Mouse (Mus musculus) kidney, adult 11 months (tissue): ENCODE results near the gene Ssx2ip.

Experiments
- DNase-seq: peaks from one replicate; pipeline ENCODE4 v3.0.0; 2022

The Ssx2ip gene

GRCm38 (mm10) chr3:146404311-146405201 lies at the start of gene Ssx2ip:
Gene Ssx2ip (plus strand): TSS chr3:146404642.
- DNase-seq = peak; percentile 96

DNA sequence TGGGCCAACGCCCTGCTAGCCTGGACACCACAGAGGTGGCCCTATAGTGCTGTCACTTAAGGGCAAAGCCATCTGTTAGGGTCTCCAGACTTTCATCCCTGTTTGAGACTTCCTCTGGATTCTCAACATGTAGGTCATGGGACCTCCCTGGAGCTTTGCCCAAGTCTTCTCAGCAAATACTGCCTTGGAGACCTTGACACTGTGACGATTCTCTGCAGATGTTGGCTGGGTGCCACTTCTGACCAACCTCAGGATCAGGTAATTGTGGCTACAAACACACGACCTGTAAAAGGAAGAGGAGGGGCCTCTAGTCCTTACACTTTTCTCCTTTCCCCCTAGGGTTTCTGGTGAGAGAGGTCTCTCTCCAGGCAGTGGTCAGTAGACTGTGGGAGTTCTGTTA lies 49.3 kb upstream of the Ssx2ip start:
- DNase-seq = no peak

DNA sequence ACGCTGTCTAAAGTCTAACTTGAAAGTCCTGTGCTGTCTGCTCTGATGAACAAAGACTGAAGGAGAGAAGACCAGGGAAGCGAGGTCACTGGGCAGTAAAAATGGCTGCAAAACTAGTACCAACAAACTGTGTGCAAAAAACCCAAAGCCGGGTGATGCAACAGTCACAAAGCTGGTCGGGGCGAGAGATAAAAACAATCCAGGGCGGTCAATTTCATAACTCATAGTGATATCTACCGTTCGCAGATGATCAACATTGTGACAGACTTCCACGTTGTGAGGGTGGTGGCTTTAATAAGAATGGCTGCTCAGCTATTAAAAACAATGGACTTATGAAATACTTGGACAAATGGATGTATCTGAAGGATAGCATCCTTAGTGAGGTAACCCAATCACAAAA lies 39.0 kb upstream of the Ssx2ip start:
- no peak for DNase-seq

- no peak for DNase-seq
These were observed 37.4 kb upstream of the Ssx2ip start for GRCm38 (mm10) chr3:146367058-146367457.

DNA sequence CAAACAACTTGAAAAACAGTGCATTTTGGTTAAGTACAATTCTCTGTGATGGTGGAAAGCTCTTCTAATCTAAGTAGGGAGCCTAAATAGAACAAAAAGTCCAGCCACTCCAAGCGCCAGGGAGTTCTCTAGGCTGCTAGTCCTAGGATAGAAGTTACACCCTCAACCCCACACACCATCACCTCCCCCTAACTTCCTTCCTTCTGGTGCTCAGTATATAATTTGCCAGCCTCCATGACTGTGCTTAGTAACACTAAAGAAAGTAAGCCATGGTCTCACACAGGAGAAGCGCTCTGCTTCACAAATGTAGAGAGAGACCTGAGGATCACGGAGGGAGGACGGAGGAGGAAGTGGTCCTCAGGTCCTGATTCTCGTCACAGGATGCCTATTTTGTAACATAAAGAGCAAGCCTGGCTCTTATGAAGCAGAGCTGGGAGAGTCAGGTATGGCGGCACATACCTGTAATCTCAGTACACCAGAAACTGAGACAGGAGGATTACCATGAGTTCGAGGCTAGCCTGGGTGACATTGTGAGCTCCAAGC lies 33.8 kb upstream of the Ssx2ip start:
- DNase-seq = no peak

GRCm38 (mm10) chr3:146371201-146371600 lies 33.2 kb upstream of the Ssx2ip start:
- no peak for DNase-seq

DNA sequence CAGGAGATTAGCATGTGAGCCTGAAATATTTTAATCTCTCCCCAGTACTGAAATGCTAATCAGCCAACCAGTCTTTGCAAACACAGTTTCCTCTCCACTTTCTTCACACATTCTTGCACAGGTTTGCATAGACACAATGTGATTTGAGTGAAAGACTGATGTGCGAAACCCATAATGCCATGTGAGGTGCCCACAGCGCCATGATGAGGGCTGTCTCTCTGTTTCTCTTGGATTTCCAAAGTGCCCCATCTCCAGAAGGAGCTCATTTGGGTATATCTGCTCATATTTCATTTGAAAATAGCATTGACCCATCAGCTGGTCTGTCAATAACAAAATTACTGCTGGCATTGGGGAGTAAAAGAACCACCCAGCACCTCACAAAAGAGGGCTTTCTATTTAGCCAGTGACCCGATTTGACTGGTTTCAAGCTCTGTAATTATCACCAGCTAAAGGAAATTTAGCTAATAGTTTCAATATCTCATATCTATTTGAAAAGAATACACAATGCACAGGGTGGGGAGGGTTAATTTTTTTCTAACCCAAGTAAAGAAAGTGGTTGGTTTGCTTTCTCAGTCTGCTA lies 29.8 kb upstream of the Ssx2ip start:
- DNase-seq = no peak

DNA sequence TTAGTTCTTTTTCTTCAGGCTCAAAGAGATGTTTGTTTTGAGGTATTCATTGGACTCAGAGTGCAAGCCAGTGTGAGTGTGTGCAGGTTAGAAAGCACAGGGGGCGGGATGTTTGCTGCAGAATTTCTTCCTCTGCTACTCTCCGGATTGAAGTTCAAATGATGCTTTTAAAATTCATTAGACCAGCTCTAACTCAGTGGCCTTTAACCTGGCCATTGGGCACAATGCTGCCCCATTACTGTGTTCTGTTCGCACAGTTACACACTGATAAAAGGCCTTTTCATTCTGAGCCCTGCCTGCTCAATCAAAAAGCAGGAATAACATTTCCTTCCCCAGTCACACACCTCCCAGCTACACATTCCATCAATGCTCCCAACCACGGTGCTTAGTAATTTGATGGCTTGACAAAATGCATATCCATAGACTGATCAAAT lies 29.2 kb upstream of the Ssx2ip start:
- DNase-seq = no peak

DNA sequence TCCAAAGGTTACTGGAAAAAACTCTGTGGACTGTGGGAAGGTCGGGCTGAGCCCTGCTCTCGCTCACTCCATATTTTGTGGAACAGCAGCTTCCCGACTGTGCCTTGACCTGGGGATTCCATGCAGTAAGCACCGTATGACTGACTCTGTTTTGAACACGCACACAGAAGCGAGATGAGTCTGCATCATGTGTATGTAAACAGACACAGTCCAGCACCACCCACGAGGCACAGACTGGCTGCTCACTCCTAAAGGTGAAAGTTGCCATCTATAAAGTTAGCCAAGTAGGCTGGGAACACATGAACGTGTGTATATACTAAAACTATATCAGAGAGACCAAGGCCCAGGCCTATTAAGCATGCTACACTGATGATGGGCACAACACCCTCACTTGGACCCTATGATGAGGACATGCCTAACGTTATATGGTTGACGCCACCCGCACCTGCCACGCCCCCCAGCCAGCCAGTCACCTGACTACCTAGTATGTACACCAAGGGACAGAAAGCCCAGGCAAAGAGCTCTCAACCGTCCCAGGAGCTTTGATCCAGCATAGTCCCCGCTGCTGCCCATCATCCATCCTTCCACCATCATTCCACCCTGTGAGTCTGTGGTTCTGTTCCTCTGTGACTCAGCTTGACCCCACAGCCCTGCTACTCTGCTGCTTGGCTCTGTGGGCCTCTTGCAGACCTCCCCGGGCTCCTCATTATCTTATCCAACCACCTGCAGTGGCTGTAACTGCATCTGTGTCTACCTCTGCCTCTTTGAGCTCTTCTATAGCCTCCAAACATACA lies 27.9 kb upstream of the Ssx2ip start:
- no peak for DNase-seq

DNA sequence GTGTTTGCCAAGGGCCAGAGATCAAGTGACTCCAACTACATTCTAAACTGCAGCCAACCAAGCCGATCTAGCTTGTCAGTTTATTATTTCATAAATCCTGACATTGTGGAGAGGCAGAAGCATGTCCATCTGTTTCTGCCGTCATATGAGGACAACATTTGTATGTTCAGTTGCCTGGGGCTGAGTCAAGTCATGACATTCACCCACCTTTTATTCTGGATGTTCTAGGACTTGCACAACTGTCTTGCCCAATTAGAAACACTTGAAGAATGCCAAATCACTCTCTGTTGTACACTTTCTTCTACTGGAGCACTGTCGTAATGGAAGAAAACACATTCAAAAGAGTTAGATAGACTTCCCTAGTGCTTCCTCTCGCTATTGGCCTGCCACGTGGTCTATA lies 27.2 kb upstream of the Ssx2ip start:
- no peak for DNase-seq

GRCm38 (mm10) chr3:146378753-146379152 lies 25.7 kb upstream of the Ssx2ip start:
- DNase-seq = no peak

DNA sequence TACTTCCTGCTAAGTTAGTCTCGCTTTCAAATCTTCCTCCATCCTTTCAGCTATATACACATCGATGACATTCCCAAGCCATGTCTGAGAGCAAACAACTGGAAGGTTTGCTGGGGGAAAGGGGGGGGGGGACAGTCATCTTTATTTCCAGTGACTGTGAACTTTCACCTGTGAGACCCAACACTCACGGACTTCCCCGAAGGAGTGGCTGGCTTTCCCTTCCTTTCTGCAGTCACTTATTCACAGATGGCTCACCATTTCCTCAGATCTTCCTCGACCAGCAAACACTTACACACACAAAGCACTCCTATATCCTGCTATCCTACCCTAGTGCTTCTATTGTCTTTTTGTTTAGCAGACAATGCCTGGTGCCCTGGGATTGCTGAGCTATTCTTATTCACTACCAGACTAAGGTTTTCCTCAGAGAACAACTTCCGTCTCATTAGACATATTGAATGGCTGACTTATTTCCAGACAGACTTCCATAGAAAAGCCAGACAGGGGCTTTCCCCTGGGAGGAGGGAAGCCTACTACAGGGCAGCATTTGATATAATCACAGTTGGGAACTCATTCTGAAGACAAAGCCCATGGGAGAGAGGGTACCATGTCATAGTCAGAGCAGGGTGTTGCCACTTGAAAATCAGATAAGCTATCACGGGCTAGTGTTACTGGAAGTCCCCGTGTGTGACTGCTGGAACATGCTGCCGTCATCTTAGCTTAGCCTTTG lies 24.5 kb upstream of the Ssx2ip start:
- no peak for DNase-seq

GRCm38 (mm10) chr3:146380874-146381273 lies 23.6 kb upstream of the Ssx2ip start:
- DNase-seq = no peak

- no peak for DNase-seq
These were observed 23.0 kb upstream of the Ssx2ip start for GRCm38 (mm10) chr3:146381471-146381870.

GRCm38 (mm10) chr3:146386800-146387199 lies 17.6 kb upstream of the Ssx2ip start:
- DNase-seq = no peak

- DNase-seq = no peak
These were observed 11.7 kb upstream of the Ssx2ip start for GRCm38 (mm10) chr3:146392656-146393321.

DNA sequence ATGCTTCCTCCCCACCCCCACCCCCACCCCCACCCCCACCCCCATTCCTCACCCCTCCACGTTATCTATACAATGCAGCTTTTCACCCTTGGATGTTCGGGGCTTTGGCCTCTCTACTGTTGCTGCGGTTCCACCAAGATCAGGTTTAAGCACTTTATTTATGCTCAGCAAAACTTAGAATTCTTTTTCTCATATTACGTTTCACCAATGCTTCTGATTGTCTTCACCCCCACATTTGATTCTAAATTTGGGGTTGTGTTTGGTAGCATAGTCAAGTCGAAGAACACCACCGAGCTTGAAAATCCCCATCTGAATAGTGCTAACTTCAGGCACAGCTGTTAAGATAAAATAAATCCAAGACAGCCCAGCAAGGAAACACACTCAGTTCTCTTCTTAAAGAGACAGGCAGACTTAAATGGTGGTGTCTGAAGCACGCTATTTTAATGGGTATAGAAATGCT lies 10.8 kb upstream of the Ssx2ip start:
- no peak for DNase-seq

DNA sequence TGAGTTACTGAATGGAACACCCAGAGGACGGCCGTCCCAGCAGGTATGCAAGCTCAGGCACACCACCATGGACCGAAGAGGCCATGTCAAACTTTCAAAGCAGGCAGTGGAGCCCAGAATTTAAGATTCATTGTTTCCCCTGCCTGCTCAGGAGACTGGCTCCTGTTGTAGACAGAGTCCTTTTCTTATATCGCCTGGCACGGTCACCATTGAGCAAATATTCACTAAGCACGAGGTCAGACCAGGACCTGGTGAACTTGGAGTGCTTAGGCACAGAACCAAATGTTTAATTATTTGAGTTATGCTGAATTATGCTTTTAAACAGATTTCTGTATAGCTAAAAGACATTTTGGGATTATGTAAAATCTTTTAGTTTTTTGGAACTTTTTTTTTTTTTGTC lies 8.2 kb upstream of the Ssx2ip start:
- no peak for DNase-seq

- no peak for DNase-seq
These were observed 7.5 kb upstream of the Ssx2ip start for GRCm38 (mm10) chr3:146396934-146397333.

DNA sequence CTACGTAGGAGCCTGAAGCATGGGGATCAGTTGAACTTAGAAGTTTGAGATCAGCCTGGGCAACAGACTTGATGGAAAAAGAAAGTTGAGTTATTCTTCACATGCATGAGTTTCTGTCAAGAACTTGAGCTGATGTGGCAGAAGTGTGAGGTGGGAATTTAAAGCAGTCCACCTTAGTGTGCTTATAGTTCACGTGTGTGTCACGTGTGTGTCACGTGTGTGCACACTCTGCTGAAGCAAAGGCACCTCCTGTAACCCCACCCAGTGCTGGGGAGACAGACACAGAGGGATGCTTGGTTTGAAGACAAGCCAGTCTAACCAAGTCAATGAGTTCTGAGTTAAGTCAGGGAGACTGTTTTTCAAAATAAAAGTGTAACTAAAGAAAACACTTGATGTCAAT lies 6.6 kb upstream of the Ssx2ip start:
- DNase-seq = no peak

DNA sequence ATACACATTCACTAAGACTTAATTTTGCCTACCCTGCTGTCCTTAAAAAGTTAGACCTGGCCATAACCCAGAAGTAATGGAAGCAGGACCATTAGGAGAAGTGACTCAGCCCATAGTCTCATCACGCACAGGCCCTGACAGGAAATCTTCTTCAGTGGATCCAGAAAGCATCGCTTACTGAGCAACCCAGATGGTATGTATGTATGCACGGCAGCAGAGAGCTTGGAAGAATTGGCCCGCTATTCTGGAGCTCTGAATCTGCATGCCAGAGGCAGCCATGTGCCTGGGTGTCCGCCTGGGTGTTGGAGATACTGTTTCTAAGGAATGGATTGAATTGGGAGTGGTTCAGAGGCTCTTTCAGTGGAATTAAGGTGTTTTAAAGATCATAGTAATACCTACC lies 5.2 kb upstream of the Ssx2ip start:
- DNase-seq = no peak

- no peak for DNase-seq
These were observed 672 bp upstream of the Ssx2ip start for GRCm38 (mm10) chr3:146403770-146404169.
